Mouse (Mus musculus): Measurements from ENCODE around the gene Olfr963. TPM values are rescaled to one million over a fixed set of nuclear protein-coding genes. Genes with fewer than 3 reads are reported as not detected.

Olfr963 gene
- polyA plus RNA-seq, 1 experiment from 2014 or later = not detected

Other genes with a start within 250 kb of the Olfr963 start
- gene Olfr952, start 240.1 kb upstream of the Olfr963 start, polyA plus RNA-seq (2015; fragmentation: Nextera tagmentation; extraction: Ambion mirVana) = not detected in 2 replicates
- gene Olfr954, start 210.5 kb upstream of the Olfr963 start, polyA plus RNA-seq (2015; fragmentation: Nextera tagmentation; extraction: Ambion mirVana) = not detected in 2 replicates
- gene Olfr955, start 195.3 kb upstream of the Olfr963 start, polyA plus RNA-seq (2015; fragmentation: Nextera tagmentation; extraction: Ambion mirVana) = not detected in 2 replicates
- not detected in 2 replicates for gene Olfr44, start 173.2 kb upstream of the Olfr963 start, polyA plus RNA-seq (2015; fragmentation: Nextera tagmentation; extraction: Ambion mirVana)
- not detected in 2 replicates for gene Olfr957, start 151.4 kb upstream of the Olfr963 start, polyA plus RNA-seq (2015; fragmentation: Nextera tagmentation; extraction: Ambion mirVana)
- gene Olfr958, start 113.2 kb upstream of the Olfr963 start, polyA plus RNA-seq (2015; fragmentation: Nextera tagmentation; extraction: Ambion mirVana) = not detected in 2 replicates
- gene Olfr959, start 91.6 kb upstream of the Olfr963 start, polyA plus RNA-seq (2015; fragmentation: Nextera tagmentation; extraction: Ambion mirVana) = not detected in 2 replicates
- gene AW551984, start 62.8 kb upstream of the Olfr963 start, polyA plus RNA-seq (2015; fragmentation: Nextera tagmentation; extraction: Ambion mirVana) = 30.5 and 40.5 TPM in 2 replicates
- gene Olfr148, start 56.5 kb upstream of the Olfr963 start, polyA plus RNA-seq (2015; fragmentation: Nextera tagmentation; extraction: Ambion mirVana) = not detected in 2 replicates
- not detected in 2 replicates for gene Olfr960, start 45.8 kb upstream of the Olfr963 start, polyA plus RNA-seq (2015; fragmentation: Nextera tagmentation; extraction: Ambion mirVana)
- gene Olfr961, start 22.1 kb upstream of the Olfr963 start, polyA plus RNA-seq (2015; fragmentation: Nextera tagmentation; extraction: Ambion mirVana) = not detected in 2 replicates
- gene Olfr149, start 39.9 kb downstream of the Olfr963 start, polyA plus RNA-seq (2015; fragmentation: Nextera tagmentation; extraction: Ambion mirVana) = not detected in 2 replicates
- not detected in 2 replicates for gene Olfr965, start 44.1 kb downstream of the Olfr963 start, polyA plus RNA-seq (2015; fragmentation: Nextera tagmentation; extraction: Ambion mirVana)
- not detected in 2 replicates for gene Olfr150, start 63.8 kb downstream of the Olfr963 start, polyA plus RNA-seq (2015; fragmentation: Nextera tagmentation; extraction: Ambion mirVana)
- gene Olfr967, start 79.0 kb downstream of the Olfr963 start, polyA plus RNA-seq (2015; fragmentation: Nextera tagmentation; extraction: Ambion mirVana) = not detected in 2 replicates
- not detected in 2 replicates for gene Olfr968, start 116.0 kb downstream of the Olfr963 start, polyA plus RNA-seq (2015; fragmentation: Nextera tagmentation; extraction: Ambion mirVana)
- gene Olfr969, start 123.7 kb downstream of the Olfr963 start, polyA plus RNA-seq (2015; fragmentation: Nextera tagmentation; extraction: Ambion mirVana) = not detected in 2 replicates
- not detected in 2 replicates for gene Olfr970, start 141.7 kb downstream of the Olfr963 start, polyA plus RNA-seq (2015; fragmentation: Nextera tagmentation; extraction: Ambion mirVana)
- not detected in 2 replicates for gene Olfr971, start 169.7 kb downstream of the Olfr963 start, polyA plus RNA-seq (2015; fragmentation: Nextera tagmentation; extraction: Ambion mirVana)
- not detected in 2 replicates for gene Olfr972, start 199.2 kb downstream of the Olfr963 start, polyA plus RNA-seq (2015; fragmentation: Nextera tagmentation; extraction: Ambion mirVana)
- gene Olfr229, start 240.1 kb downstream of the Olfr963 start, polyA plus RNA-seq (2015; fragmentation: Nextera tagmentation; extraction: Ambion mirVana) = not detected in 2 replicates

All from stomach, embryonic 16.5 days (tissue).